Mouse (Mus musculus) lung, postnatal 0 days (tissue): ENCODE data around the gene P4ha2.

ENCODE experiments used
- CTCF ChIP-seq: IDR thresholded peaks from 2 replicates; pipeline ENCODE4 v1.5.1; 2016; ENCODE audit warnings: antibody characterized with exemption, mild to moderate bottlenecking
- EP300 ChIP-seq: IDR thresholded peaks from 2 replicates; pipeline ENCODE4 v1.6.1; 2016; ENCODE audit warnings: antibody characterized with exemption, mild to moderate bottlenecking, control low read depth

- TF ChIP-seq CTCF = no peak
- no peak for TF ChIP-seq EP300
These were observed 61.6 kb downstream of the P4ha2 start for GRCm38 (mm10) chr11:54161514-54161913.
